Mouse (Mus musculus) midbrain, embryonic 15.5 days (tissue): ENCODE measurements around the gene Hnrnpab. TPM values are rescaled to one million over a fixed set of nuclear protein-coding genes. Genes with fewer than 3 reads are reported as not detected.
"Not testable (repeated sequence)": the region's sequence is repeated elsewhere in the genome, so short reads cannot be mapped to it uniquely, and the experiment has no call there.

Source experiments
- ATAC-seq: fragments of 200-750 bp; cut with Nextera tagmentation; replicated peaks from 2 replicates; pipeline ENCODE4 v1.8.0; 2017; ENCODE audit warnings: moderate TSS enrichment
- H3K27ac ChIP-seq: fragments of 300-500 bp; sonication (generic); 2 replicates; pipeline ENCODE4 v1.5.1; 2015; ENCODE audit warnings: mild to moderate bottlenecking, inconsistent platforms
- H3K27me3 ChIP-seq: fragments of 300-500 bp; sonication (generic); replicated peaks from 2 replicates; pipeline ENCODE4 v1.6.1; 2015; ENCODE audit warnings: inconsistent platforms
- H3K36me3 ChIP-seq: fragments of 300-500 bp; sonication (generic); replicated peaks from 2 replicates; pipeline ENCODE4 v1.6.1; 2015; ENCODE audit warnings: inconsistent platforms
- H3K4me1 ChIP-seq: fragments of 300-500 bp; sonication (generic); 2 replicates; pipeline ENCODE4 v1.6.1; 2015; ENCODE audit warnings: inconsistent platforms
- H3K4me2 ChIP-seq: fragments of 300-500 bp; sonication (generic); 2 replicates; pipeline ENCODE4 v1.6.1; 2015; ENCODE audit warnings: inconsistent platforms, mild to moderate bottlenecking, moderate library complexity
- H3K4me3 ChIP-seq: fragments of 300-500 bp; sonication (generic); 2 replicates; pipeline ENCODE4 v1.5.1; 2015; ENCODE audit warnings: mild to moderate bottlenecking, inconsistent platforms
- H3K9ac ChIP-seq: fragments of 300-500 bp; sonication (generic); 2 replicates; pipeline ENCODE4 v1.6.1; 2015; ENCODE audit warnings: mild to moderate bottlenecking, inconsistent platforms
- H3K9me3 ChIP-seq: fragments of 300-500 bp; sonication (generic); 2 replicates; pipeline ENCODE4 v1.6.1; 2016; ENCODE audit warnings: inconsistent platforms
- WGBS: fragments of 180-500 bp; shearing (Covaris S2); methylation state at CpG from one replicate; pipeline ENCODE4 v1.1.7; 2015; ENCODE audit warnings: mixed read lengths; 5-methylcytosine and 5-hydroxymethylcytosine counted together
- polyA plus RNA-seq: library from polyadenylated mRNA; unstranded; fragments of >200 nt; fragmentation: Nextera tagmentation; extraction: Ambion mirVana; gene quantifications from 2 replicates; pipeline ENCODE4 v1.2.1, GENCODE M21; 2015

The Hnrnpab gene
- polyA plus RNA-seq, 1 experiment from 2014 or later = 353 TPM

DNA sequence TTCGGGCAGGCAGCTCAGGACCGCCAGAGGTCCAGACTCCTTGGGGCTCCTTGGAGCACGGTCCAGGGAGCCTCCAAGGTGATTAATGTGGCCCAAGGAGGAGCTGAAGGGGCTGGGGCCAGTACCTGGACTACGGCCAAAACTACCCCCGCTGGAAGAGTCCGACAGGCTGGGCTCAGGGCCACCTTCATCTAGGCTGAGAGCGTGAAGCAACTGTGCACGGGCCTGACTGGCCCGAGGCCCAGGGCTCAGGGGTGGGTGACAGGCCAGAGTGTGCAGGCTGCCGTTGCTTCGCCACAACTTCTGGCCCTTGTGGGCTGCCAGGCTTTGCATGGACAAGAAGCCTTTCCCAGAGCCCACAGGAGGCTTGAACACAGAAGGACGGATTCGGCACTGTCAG, 38.6 kb upstream of the Hnrnpab start:
- no peak for ATAC-seq
- Histone ChIP-seq H3K27ac (no peak overlapping the region), H3K27me3 (peaks cover 14% of the 10 kb centered on the region), H3K4me2 (no peak overlapping the region), H3K9ac (no peak overlapping the region), H3K36me3 (no peaks in the 10 kb centered on the region), H3K4me1 (peaks cover 19% of the 10 kb centered on the region), H3K9me3 (no peaks in the 10 kb centered on the region), H3K4me3 (no peak overlapping the region)
- 80% methylated on average over 13 of the region's 13 CpGs for WGBS

DNA sequence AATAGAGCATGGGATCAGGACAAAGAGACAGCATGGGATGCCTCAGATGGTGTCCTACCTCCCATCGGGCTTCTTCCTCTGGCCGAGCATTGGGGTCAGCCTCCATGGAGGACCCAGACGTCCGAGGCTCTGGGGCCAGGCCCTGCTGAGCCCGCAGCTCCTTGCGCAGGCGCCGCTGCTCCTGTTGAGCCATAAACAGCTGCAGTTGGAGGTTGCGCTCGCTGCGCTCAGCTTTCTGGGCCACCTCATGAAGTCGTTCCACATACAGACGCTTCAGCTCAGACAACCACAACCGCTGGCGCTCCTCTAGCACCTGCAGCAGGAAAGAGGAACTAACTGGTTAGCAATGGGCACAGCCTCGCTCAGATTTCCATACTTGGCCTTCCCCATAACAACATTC, 37.6 kb upstream of the Hnrnpab start:
- no peak for ATAC-seq
- H3K4me1 ChIP-seq = peaks cover 8% of the 10 kb centered on the region
- H3K9me3 ChIP-seq = no peaks in the 10 kb centered on the region
- WGBS = 83% methylated on average over 16 of the region's 16 CpGs
- no peak overlapping the region for H3K4me2 ChIP-seq
- no peak overlapping the region for H3K27ac ChIP-seq
- H3K4me3 ChIP-seq = no peak overlapping the region
- peaks cover 4% of the 10 kb centered on the region for H3K27me3 ChIP-seq
- no peak overlapping the region for H3K9ac ChIP-seq
- H3K36me3 ChIP-seq = no peaks in the 10 kb centered on the region

DNA sequence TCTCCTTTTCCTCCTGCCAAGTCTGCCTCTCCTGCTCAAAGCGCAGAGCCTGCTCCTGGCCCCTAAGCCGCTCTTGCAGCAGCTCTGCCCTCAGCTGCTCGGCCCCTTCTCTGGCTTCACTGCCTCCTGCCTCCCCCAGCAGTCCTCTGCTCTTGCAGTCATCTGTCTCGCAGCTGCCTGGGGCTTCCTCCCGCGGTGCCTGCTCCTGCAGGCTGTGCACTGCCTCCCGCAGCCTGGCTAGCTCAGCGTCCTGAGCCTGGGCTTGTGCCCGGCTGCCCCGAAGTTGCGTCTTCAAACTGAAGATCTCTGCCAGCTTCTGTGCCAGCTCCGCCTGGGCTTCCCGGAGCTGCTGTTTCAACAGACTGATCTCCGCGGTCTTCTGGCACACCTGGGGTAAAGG, 37.1 kb upstream of the Hnrnpab start:
- H3K27me3 ChIP-seq = no peaks in the 10 kb centered on the region
- H3K4me3 ChIP-seq = no peak overlapping the region
- H3K4me2 ChIP-seq = no peak overlapping the region
- H3K27ac ChIP-seq = no peak overlapping the region
- no peak for ATAC-seq
- H3K36me3 ChIP-seq = no peaks in the 10 kb centered on the region
- no peak overlapping the region for H3K9ac ChIP-seq
- H3K4me1 ChIP-seq = peaks cover 3% of the 10 kb centered on the region; the same call in 1 of the 2 replicates
- no peaks in the 10 kb centered on the region for H3K9me3 ChIP-seq
- WGBS = 50% methylated on average over 15 of the region's 15 CpGs

DNA sequence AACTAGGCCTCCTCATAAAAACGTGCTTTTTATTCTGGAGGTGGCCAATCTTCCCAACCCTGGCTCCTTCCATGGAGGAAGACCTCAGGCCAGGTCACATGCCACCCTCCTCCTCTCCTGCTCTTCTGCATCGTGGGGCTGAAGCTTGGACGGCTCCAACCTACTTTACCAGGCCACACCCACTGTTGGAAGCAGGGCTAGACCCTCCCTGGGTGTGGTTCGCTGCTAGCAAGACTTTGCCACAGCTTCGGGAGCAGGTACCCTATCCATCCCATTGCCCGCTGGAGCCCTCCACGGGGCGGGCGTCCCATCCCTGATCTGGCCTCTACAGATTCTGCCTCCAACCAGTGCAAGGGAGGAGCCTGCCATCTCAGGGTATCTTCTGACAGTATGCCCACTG, 36.6 kb upstream of the Hnrnpab start:
- Histone ChIP-seq H3K9ac (no peak overlapping the region), H3K27ac (no peak overlapping the region), H3K36me3 (no peaks in the 10 kb centered on the region), H3K4me3 (no peak overlapping the region), H3K27me3 (peaks cover 5% of the 10 kb centered on the region; the same call in 1 of the 2 replicates), H3K9me3 (no peaks in the 10 kb centered on the region), H3K4me2 (no peak overlapping the region), H3K4me1 (no peaks in the 10 kb centered on the region)
- WGBS = 83% methylated on average over 9 of the region's 9 CpGs
- ATAC-seq = no peak

DNA sequence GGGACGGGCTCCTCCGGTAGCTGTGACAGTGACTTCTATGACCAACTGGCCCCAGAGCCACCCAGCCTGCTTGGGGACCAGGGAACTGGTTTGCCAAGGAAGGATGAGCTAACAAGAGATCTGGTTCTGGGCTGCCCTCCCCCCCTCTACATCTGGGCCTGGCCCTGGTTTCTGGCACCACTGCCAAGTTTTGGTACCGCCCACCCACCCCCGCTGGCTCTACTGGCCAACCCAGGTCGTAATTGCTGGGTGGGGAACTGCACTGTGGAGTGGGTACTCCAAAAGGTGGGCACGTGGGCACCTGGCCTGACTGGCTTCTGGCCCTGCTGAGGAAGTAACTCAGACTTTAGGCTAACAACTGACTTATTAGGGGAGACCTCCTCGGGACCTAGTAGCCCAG, 34.1 kb upstream of the Hnrnpab start:
- no peak for ATAC-seq
- no peak overlapping the region for H3K4me2 ChIP-seq
- peaks cover 13% of the 10 kb centered on the region for H3K4me1 ChIP-seq
- no peak overlapping the region for H3K27ac ChIP-seq
- H3K9ac ChIP-seq = no peak overlapping the region
- H3K9me3 ChIP-seq = no peaks in the 10 kb centered on the region
- WGBS = 85% methylated on average over 7 of the region's 7 CpGs
- H3K4me3 ChIP-seq = no peak overlapping the region
- H3K36me3 ChIP-seq = no peaks in the 10 kb centered on the region
- peaks cover 10% of the 10 kb centered on the region for H3K27me3 ChIP-seq

DNA sequence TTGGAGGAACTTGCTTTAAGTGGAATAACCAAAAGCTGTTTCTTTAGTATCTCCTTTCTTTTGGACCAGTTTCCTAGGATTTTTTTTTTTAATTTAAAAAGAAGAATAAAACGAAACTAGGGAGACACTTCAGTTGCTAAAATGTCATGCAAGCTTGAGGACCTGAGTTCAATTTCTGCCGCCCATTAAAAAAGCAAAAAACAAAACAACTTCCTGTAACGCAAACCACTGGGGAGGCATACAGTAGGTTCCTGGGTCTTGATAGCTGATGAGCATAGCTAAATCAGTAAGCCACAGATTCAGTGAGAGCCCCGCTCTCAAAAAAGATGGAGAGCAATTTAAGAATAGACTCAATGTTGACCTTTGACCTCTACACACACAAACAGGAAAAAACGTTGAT, 31.9 kb upstream of the Hnrnpab start:
- Histone ChIP-seq H3K27ac (no peak overlapping the region), H3K4me3 (no peak overlapping the region), H3K4me2 (no peak overlapping the region), H3K9ac (no peak overlapping the region), H3K9me3 (no peaks in the 10 kb centered on the region), H3K4me1 (peaks cover 27% of the 10 kb centered on the region), H3K27me3 (peaks cover 10% of the 10 kb centered on the region), H3K36me3 (no peaks in the 10 kb centered on the region)
- WGBS = 73% methylated on average over 5 of the region's 5 CpGs
- ATAC-seq = no peak

DNA sequence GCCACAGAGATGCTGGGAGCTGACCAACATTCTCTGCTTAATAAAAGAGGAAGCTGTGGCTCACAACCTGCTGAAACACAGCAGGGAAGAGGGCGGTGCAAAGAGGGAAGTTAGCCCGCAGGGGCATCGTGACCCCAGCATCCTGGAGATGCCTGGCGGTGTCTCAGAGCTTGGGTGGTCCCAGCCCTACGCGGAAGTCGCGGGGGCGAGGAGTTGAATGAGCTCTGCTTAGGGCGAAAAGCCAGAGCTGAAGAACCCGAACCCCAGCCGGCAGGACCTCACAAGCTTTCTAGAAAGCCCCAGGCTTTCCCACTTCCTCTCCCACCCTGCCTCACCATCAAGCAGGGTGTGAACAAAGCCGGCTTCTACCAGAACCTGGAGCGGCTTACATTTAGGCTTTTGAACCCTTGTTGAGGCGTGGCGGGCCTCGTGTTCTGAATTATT, 31.3 kb upstream of the Hnrnpab start:
- H3K27me3 ChIP-seq = peaks cover 10% of the 10 kb centered on the region
- no peak overlapping the region for H3K9ac ChIP-seq
- no peak for ATAC-seq
- H3K4me2 ChIP-seq = no peak overlapping the region
- peaks cover 27% of the 10 kb centered on the region for H3K4me1 ChIP-seq
- H3K4me3 ChIP-seq = no peak overlapping the region
- H3K36me3 ChIP-seq = no peaks in the 10 kb centered on the region
- H3K27ac ChIP-seq = no peak overlapping the region
- H3K9me3 ChIP-seq = no peaks in the 10 kb centered on the region
- WGBS = 6% methylated on average over 17 of the region's 17 CpGs

DNA sequence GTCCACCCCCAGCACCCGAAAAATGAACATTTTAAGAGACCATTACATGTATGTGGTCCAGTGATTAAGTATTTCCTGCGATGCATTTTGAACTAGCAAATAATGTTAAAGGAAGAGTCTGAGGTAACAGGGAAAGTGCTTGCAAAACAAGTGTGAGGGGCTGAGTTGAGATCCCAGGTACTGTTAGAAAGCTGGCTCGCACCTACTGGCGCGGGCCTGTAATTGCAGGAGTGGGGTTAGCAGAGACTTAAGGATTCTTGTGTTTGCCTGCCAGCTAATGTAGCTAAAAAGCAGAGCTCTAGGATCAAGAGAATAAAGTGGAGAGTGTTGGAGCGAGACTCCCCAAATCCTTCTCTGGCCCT, 29.7 kb upstream of the Hnrnpab start:
- Histone ChIP-seq H3K4me3 (peak overlapping the region; percentile 97), H3K4me2 (peak overlapping the region; percentile 79), H3K9ac (peak overlapping the region; percentile 88), H3K36me3 (no peaks in the 10 kb centered on the region), H3K9me3 (no peaks in the 10 kb centered on the region), H3K27me3 (peaks cover 10% of the 10 kb centered on the region), H3K4me1 (peaks cover 35% of the 10 kb centered on the region), H3K27ac (peak overlapping the region; percentile 88)
- ATAC-seq = peak; percentile 28; the same call in 1 of the 2 replicates
- WGBS = 2% methylated on average over 6 of the region's 6 CpGs

DNA sequence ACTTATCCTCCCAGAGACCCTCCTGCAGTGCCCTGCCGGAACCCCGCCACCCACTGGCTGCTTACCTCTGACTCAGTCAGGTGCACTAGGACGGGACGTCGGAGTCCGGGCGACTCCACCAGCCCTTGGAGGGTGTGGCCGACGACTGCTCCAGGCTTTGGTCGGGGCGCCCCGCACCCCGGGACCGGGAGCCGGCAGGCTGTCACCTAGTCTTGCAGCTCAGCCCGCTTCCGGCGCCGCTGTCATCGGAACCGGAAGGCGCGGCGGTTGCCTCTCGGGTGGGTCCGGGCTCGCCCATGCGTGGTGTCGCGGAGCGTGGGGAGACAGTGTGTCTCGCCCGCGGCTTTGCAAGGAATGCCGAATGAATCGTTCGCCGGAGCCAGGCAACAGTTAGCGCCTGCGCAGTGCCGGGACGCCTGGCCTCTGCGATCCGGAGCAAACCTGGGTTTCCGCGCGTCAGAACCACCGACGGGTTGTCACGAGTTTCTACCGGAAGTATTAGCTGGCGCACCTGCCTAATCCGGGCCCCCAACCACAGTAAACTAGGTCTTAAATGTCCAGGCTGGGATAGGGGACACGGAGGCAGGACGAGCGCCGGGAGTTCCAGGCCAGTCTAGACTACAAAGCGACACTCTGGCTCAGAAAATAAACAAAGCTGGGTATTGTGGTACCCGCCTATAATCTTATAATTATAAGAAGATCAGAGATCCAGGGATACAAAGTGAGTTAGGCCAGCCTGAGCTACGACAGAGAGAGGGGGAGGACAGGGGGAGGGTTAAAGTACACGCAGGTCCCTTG, 29.1 kb upstream of the Hnrnpab start, which contains the start of gene Rmnd5b:
TSS of gene Rmnd5b (minus strand) at position 372 of the 798 bp plus-strand sequence.
- peak within 1 kb of the TSS; percentile 97 for H3K4me3 ChIP-seq
- no peaks in the 10 kb centered on the region for H3K9me3 ChIP-seq
- peak within 1 kb of the TSS; percentile 79 for H3K4me2 ChIP-seq
- H3K27me3 ChIP-seq = peaks cover 10% of the 10 kb centered on the region
- H3K4me1 ChIP-seq = peaks cover 35% of the 10 kb centered on the region
- ATAC-seq = peak; percentile 95
- under 1% methylated on average over 61 of the region's 61 CpGs for WGBS
- peak within 1 kb of the TSS; percentile 88 for H3K9ac ChIP-seq
- H3K27ac ChIP-seq = peak within 1 kb of the TSS; percentile 88
- no peaks in the 10 kb centered on the region for H3K36me3 ChIP-seq

DNA sequence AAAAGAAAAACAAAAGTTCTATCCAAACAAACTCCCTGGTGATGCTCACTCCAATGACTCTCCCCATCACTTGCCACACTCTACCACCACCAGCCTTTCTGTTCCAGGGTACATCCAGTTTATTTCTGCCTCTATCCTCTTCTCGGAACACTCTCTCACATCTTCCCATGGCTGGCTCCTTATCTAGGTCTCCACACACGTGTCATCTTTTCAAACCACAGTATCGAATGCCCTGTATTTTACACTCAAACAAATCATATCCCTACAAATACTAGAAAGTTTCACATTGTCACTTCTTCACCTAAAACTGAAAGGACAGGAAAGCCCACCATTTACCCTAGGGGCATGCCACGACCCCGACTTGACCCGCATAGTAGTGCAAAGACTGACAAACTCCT, 28.5 kb upstream of the Hnrnpab start:
- 25% methylated on average over 6 of the region's 6 CpGs for WGBS
- Histone ChIP-seq H3K36me3 (no peaks in the 10 kb centered on the region), H3K27ac (peak overlapping the region; percentile 88), H3K27me3 (peaks cover 10% of the 10 kb centered on the region), H3K4me2 (peak overlapping the region; percentile 79), H3K9ac (peak overlapping the region; percentile 88), H3K4me3 (peak overlapping the region; percentile 97), H3K9me3 (no peaks in the 10 kb centered on the region), H3K4me1 (peaks cover 35% of the 10 kb centered on the region)
- ATAC-seq = no peak

DNA sequence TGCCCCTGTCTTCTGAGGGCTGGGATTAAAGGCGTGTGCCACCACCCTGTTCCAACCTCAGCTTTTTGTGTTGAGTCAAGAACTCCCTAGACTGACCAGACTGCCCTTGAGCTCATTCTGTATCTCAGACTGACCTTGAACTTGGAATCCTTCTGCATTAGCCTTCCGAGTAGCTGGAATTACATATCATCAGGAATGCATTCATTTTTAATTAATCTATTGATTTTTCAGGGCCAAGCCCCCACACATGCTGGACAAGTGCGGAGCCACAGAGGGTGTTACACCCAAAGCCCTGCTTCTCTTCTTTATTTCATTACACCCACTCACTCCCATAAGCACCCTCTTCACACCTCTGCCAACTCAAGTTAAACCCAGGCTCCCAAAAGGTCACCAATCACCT, 27.1 kb upstream of the Hnrnpab start:
- Histone ChIP-seq H3K4me2 (no peak overlapping the region), H3K27ac (no peak overlapping the region), H3K9ac (no peak overlapping the region), H3K4me3 (no peak overlapping the region), H3K27me3 (peaks cover 10% of the 10 kb centered on the region), H3K4me1 (peaks cover 35% of the 10 kb centered on the region), H3K36me3 (no peaks in the 10 kb centered on the region), H3K9me3 (no peaks in the 10 kb centered on the region)
- 92% methylated on average over 3 of the region's 3 CpGs for WGBS
- ATAC-seq = no peak

DNA sequence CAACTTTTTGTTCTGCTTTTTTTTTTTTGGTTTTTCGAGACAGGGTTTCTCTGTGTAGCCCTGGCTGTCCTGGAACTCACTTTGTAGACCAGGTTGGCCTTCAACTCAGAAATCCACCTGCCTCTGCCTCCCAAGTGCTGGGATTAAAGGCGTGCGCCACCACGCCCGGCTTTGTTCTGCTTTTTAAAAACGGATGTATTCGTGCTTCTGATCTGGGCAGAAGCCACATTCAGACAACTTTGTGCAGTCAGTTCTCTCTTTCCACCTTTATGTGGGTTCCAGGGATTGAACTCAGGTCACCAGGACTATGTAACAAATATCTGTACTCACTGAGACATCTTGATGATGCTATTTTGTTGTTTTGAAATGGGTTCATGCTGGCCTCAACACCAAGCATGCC, 26.6 kb upstream of the Hnrnpab start:
- H3K9ac ChIP-seq, H3K4me3 ChIP-seq, H3K27ac ChIP-seq, H3K36me3 ChIP-seq, H3K4me2 ChIP-seq, H3K27me3 ChIP-seq, H3K9me3 ChIP-seq, ATAC-seq: not testable (repeated sequence)
- 95% methylated on average over 7 of the region's 7 CpGs for WGBS
- peaks cover 35% of the 10 kb centered on the region for H3K4me1 ChIP-seq
